In genomic region chr7:129983601-129984120, GRCm38 (mm10) we compare ENCODE assay signal across 15 mouse cellular contexts.
A peak's percentile ranks its signal among the peaks of the same experiment; 100 is the strongest.
DNase-seq lines count a peak whose midpoint lies in the region; ATAC-seq and TF ChIP-seq lines count a peak whose summit lies in the region.
"Had no signal": no experiment of that assay in that cellular context is flagged by ENCODE, and none has a peak within 500 bp of the region (broad histone marks: within the 10 kb centered on the region; RNA-seq: fewer than 3 reads in every experiment).

No protein-coding gene starts in this region.

- no peak overlapping the region for H3K4me3 ChIP-seq in heart, embryonic 12.5 days
- no peak overlapping the region for H3K4me3 ChIP-seq in heart, adult 2 months
- no peak overlapping the region for H3K4me3 ChIP-seq in kidney, embryonic 16.5 days (ENCODE audit: low read length)
- H3K4me3 ChIP-seq in stomach, embryonic 15.5 days (replicated peaks): no peak overlapping the region
- no peak overlapping the region for H3K4me3 ChIP-seq in stomach, postnatal 0 days (ENCODE audit: low read depth, low read length)
- H3K4me3 ChIP-seq: hindbrain, embryonic 12.5 days had no signal

- H3K79me2 ChIP-seq in heart, adult 2 months (replicated peaks; ENCODE audit: control insufficient read depth, insufficient read depth, low read length): no peaks in the 10 kb centered on the region

- TF ChIP-seq EP300 in heart, adult 2 months (IDR thresholded peaks at IDR 0.05; ENCODE audit: insufficient read depth, low read depth, low read length): no peak
- no peak for TF ChIP-seq EP300 in stomach, postnatal 0 days (optimal IDR thresholded peaks at IDR 0.05)

- H3K36me3 ChIP-seq in heart, embryonic 12.5 days: no peaks in the 10 kb centered on the region
- no peaks in the 10 kb centered on the region for H3K36me3 ChIP-seq in heart, adult 2 months (ENCODE audit: control insufficient read depth, insufficient read depth, low read length)
- H3K36me3 ChIP-seq in kidney, embryonic 16.5 days (ENCODE audit: insufficient read depth, low read length): no peaks in the 10 kb centered on the region
- H3K36me3 ChIP-seq in stomach, embryonic 15.5 days: no peaks in the 10 kb centered on the region
- H3K36me3 ChIP-seq in stomach, postnatal 0 days (ENCODE audit: control insufficient read depth, insufficient read depth, low read length): no peaks in the 10 kb centered on the region
- H3K36me3 ChIP-seq: hindbrain, embryonic 12.5 days had no signal

- ATAC-seq in heart, embryonic 12.5 days (ENCODE audit: insufficient number of reproducible peaks, low FRiP score): peak; percentile 57
- no peak for ATAC-seq in kidney, embryonic 16.5 days (ENCODE audit: low FRiP score, low TSS enrichment)
- ATAC-seq in stomach, embryonic 15.5 days (ENCODE audit: insufficient read depth, low FRiP score, low read depth): no peak
- ATAC-seq in stomach, postnatal 0 days (ENCODE audit: low FRiP score, low TSS enrichment): no peak
- ATAC-seq: inflammation-experienced regulatory T-cells, adult 6 months had no signal

- no peaks in the 10 kb centered on the region for H3K27me3 ChIP-seq in heart, embryonic 12.5 days (replicated peaks)
- H3K27me3 ChIP-seq in heart, adult 2 months (ENCODE audit: control insufficient read depth, insufficient read depth, low read length): no peaks in the 10 kb centered on the region
- H3K27me3 ChIP-seq in kidney, embryonic 16.5 days (ENCODE audit: insufficient read depth, low read length): no peaks in the 10 kb centered on the region
- H3K27me3 ChIP-seq in stomach, embryonic 15.5 days (replicated peaks): no peaks in the 10 kb centered on the region
- no peaks in the 10 kb centered on the region for H3K27me3 ChIP-seq in stomach, postnatal 0 days (ENCODE audit: control insufficient read depth, insufficient read depth, low read length)
- H3K27me3 ChIP-seq: hindbrain, embryonic 12.5 days had no signal

- no peak for TF ChIP-seq CTCF in heart, adult 2 months (IDR thresholded peaks at IDR 0.05)
- no peak for TF ChIP-seq CTCF in stomach, postnatal 0 days (IDR thresholded peaks at IDR 0.05; ENCODE audit: low read depth)

- TF ChIP-seq POLR2A in heart, adult 2 months (IDR thresholded peaks at IDR 0.05; ENCODE audit: insufficient read depth, low read depth, low read length): no peak

- H3K27ac ChIP-seq in heart, embryonic 12.5 days (ENCODE audit: poor library complexity, severe bottlenecking): no peak overlapping the region
- no peak overlapping the region for H3K27ac ChIP-seq in heart, adult 2 months
- H3K27ac ChIP-seq in kidney, embryonic 16.5 days (ENCODE audit: low read length): peak overlapping the region; percentile 76
- H3K27ac ChIP-seq in stomach, embryonic 15.5 days: 0 out of 2 replicates have a peak overlapping the region, but pooled peaks have one; percentile 6
- no peak overlapping the region for H3K27ac ChIP-seq in stomach, postnatal 0 days (replicated peaks)
- H3K27ac ChIP-seq: hindbrain, embryonic 12.5 days had no signal

- H3K9me3 ChIP-seq in heart, embryonic 12.5 days (replicated peaks): no peaks in the 10 kb centered on the region
- no peaks in the 10 kb centered on the region for H3K9me3 ChIP-seq in kidney, embryonic 16.5 days (ENCODE audit: low read length)
- no peaks in the 10 kb centered on the region for H3K9me3 ChIP-seq in stomach, embryonic 15.5 days
- H3K9me3 ChIP-seq in stomach, postnatal 0 days (ENCODE audit: control insufficient read depth, low read length): no peaks in the 10 kb centered on the region
- H3K9me3 ChIP-seq: hindbrain, embryonic 12.5 days had no signal

- intact Hi-C loops in heart, adult 2 months (cut with DNase I): no loop called here

- no peak for DNase-seq in heart, adult 2 months
- no peak for DNase-seq in kidney, adult 18-20 months
- DNase-seq in stomach, postnatal 0 days (ENCODE audit: low spot score): no peak
- DNase-seq in testis, postnatal 10 days (ENCODE audit: low spot score): no peak
- no peak for DNase-seq in thymus, postnatal 36 days
- DNase-seq: cerebellum, adult 2 months; right cerebral cortex, adult 18-20 months; spleen, adult 18-20 months; thymus, postnatal 14 days had no signal

- H3K9ac ChIP-seq in heart, embryonic 12.5 days: no peak overlapping the region
- H3K9ac ChIP-seq in heart, adult 2 months (ENCODE audit: low read depth, low read length): no peak overlapping the region
- H3K9ac ChIP-seq in kidney, embryonic 16.5 days (replicated peaks; ENCODE audit: low read length): no peak overlapping the region
- no peak overlapping the region for H3K9ac ChIP-seq in stomach, embryonic 15.5 days
- no peak overlapping the region for H3K9ac ChIP-seq in stomach, postnatal 0 days (ENCODE audit: low read length)
- H3K9ac ChIP-seq: hindbrain, embryonic 12.5 days had no signal

- no peak overlapping the region for H3K4me2 ChIP-seq in heart, embryonic 12.5 days
- H3K4me2 ChIP-seq in kidney, embryonic 16.5 days (replicated peaks; ENCODE audit: low read depth, low read length): no peak overlapping the region
- H3K4me2 ChIP-seq in stomach, embryonic 15.5 days: no peak overlapping the region
- H3K4me2 ChIP-seq in stomach, postnatal 0 days (replicated peaks; ENCODE audit: low read depth): no peak overlapping the region
- H3K4me2 ChIP-seq: heart, embryonic 11.5 days; hindbrain, embryonic 12.5 days had no signal

- 76% methylated on average over 6 of the region's 6 CpGs for WGBS in heart, embryonic 12.5 days
- 60% methylated on average over 6 of the region's 6 CpGs for WGBS in heart, adult 2 months
- 77% methylated on average over 6 of the region's 6 CpGs for WGBS in kidney, embryonic 16.5 days
- 90% methylated on average over 6 of the region's 6 CpGs for WGBS in stomach, embryonic 15.5 days
- WGBS in stomach, postnatal 0 days: 83% methylated on average over 6 of the region's 6 CpGs

- peaks cover 44% of the 10 kb centered on the region for H3K4me1 ChIP-seq in heart, embryonic 12.5 days (replicated peaks)
- no peaks in the 10 kb centered on the region; the same call in 1 of the 2 replicates for H3K4me1 ChIP-seq in heart, adult 2 months (ENCODE audit: control insufficient read depth, insufficient read depth, low read length)
- peaks cover 12% of the 10 kb centered on the region; the same call in 1 of the 2 replicates for H3K4me1 ChIP-seq in kidney, embryonic 16.5 days (ENCODE audit: insufficient read depth, low read length)
- H3K4me1 ChIP-seq in stomach, embryonic 15.5 days: peaks cover 9% of the 10 kb centered on the region
- peaks cover 3% of the 10 kb centered on the region; the same call in 1 of the 2 replicates for H3K4me1 ChIP-seq in stomach, postnatal 0 days (replicated peaks; ENCODE audit: control insufficient read depth, insufficient read depth)

Comparison
In these comparisons a context has a peak if more than half of its experiments do, and no peak if none do; other contexts are left out.
1. H3K27ac ChIP-seq: peak in kidney, embryonic 16.5 days (single experiment) and stomach, embryonic 15.5 days (single experiment); none in heart, embryonic 12.5 days (single experiment), heart, adult 2 months (single experiment) and stomach, postnatal 0 days (single experiment).